Mouse (Mus musculus) cerebellum, adult (tissue): ENCODE measurements at regions not wholly inside any gene's neighbourhood (a gene's known extent, or its start where the extent isn't known, plus 50 kb on each side); places are given as distances from the start of the nearest gene placed in this dataset.
A peak's percentile ranks its signal among the peaks of the same experiment; 100 is the strongest.

Experiments used
- ATAC-seq: cut with Nextera tagmentation; 2 replicates; pipeline ENCODE4 v1.9.2; 2017; ENCODE audit warnings: mild to moderate bottlenecking, moderate library complexity, mixed read lengths; ENCODE audit not compliant: insufficient number of reproducible peaks, low FRiP score, low TSS enrichment

- no peak for ATAC-seq
Observed at GRCm38 (mm10) chr2:83105070-83105469, 161.6 kb downstream of the Fsip2 start.

DNA sequence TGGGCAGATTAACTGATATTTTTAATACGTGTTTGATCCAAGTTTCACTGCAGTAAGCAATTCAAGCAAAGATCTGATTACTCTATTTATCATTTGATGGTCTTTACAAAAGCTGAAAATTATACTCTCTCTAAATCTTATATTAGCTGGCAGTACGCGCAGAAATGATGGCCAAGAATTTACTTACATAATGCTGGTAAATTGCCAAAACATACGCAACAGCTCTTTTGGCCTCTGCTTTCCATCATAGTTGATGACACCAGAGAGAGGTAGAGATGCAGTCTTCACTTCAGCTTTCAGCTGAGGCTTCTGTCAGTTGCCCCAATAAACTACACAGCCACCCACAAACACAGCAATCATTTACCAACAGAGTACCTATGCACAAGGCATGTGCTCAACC lies 182.9 kb downstream of the Fsip2 start:
- no peak for ATAC-seq

DNA sequence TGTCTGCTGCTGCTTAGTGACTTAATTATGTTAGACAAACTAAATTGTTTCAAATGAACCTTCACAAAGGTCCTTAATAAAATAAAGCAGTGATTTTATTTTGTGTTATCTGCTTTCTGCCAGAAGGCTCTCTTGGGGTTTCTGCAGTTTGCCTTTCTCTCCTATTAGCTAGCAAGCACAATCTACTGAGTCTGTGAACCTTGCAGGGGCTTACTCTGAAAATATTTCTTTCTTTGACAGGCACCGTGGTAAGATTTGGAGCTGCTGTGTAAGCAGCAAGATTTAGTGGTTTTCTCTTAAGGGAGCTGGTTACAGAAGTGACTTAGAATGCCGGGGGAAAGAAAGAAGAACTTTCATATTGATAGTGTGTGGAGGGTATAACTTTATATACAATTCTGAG lies 187.3 kb downstream of the Fsip2 start:
- no peak for ATAC-seq

DNA sequence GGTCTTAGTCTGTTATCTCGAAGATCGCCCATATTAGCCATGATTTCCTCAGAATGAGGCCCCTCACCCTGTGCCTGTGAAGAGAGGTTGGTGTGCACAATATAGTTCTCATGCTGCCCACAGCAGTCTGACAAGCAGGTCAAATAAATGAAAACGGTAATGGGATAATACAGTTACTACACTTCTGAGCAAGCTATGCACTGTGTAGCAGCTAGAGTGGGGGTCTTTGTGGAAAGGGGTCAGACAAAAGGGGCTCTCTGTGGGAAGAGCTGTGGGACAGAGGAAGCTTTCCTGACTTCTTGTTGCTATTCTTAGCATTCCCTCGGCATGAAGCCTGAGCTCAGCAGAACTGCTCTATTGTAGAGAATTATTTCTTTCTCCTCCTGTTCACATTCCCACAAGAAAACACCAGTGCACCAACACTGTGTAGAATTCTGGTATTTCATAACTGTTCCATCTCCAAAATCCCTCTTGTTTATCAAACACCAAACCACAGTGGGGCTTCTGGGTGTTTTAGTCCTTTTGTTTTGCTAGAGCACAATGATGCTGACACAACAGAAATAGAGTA lies 187.9 kb downstream of the Fsip2 start:
- ATAC-seq = no peak

DNA sequence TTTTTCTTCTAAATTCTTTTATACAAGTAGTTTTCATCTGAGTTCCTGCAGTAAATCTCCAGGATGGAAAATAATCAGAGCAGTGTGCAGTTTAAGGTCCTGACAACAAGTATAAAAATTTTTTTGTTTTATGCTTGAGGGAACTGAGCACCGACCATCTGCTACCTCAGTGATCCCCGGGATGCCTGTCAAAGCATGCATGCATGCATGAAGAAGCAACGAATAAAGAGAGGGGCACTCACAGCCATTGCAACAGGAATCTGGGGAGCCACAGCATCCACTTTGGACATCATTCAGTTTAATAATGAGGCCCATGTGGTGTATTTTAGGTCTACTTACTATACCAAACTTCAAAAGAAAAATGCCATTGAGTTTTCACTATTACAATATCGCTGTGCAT lies 222.4 kb downstream of the Fsip2 start:
- ATAC-seq = peak; percentile 74; the same call in 1 of the 2 replicates
